Mouse (Mus musculus): ENCODE results near the gene Hist1h3g. TPM values are rescaled to one million over a fixed set of nuclear protein-coding genes. Genes with fewer than 3 reads are reported as not detected.
A peak's percentile ranks its signal among the peaks of the same experiment; 100 is the strongest.
"Not testable (repeated sequence)": the region's sequence is repeated elsewhere in the genome, so short reads cannot be mapped to it uniquely, and the experiment has no call there.

Hist1h3g gene
- total and polyA plus RNA-seq, 2 experiments from 2014 or later = 2.4 to 709 TPM

- H3K4me1 ChIP-seq (ENCODE audit: control insufficient read depth, insufficient read depth) = peaks cover 20% of the 10 kb centered on the region
- peak overlapping the region; percentile 100 for H3K27ac ChIP-seq (ENCODE audit: low read depth)
- H3K4me2 ChIP-seq (ENCODE audit: low read depth, low read length) = peak overlapping the region; percentile 79
- 23% methylated on average over 9 of the region's 9 CpGs for WGBS
- no peak for DNase-seq (ENCODE audit: low spot score)
- peak overlapping the region; percentile 87; the same call in 1 of the 2 replicates for H3K9ac ChIP-seq (replicated peaks; ENCODE audit: low read depth, low read length)
- no peak for ATAC-seq (ENCODE audit: insufficient read depth, low read depth)
- no peaks in the 10 kb centered on the region for H3K9me3 ChIP-seq (replicated peaks; ENCODE audit: control insufficient read depth, low read length)
- no peaks in the 10 kb centered on the region for H3K36me3 ChIP-seq (replicated peaks; ENCODE audit: control insufficient read depth, insufficient read depth, low read length)
- TF ChIP-seq CTCF (IDR thresholded peaks at IDR 0.05; ENCODE audit: low read depth) = no peak
- no peak for TF ChIP-seq EP300 (IDR thresholded peaks at IDR 0.05; ENCODE audit: low read depth)
- H3K27me3 ChIP-seq (ENCODE audit: control insufficient read depth, insufficient read depth, low read length) = no peaks in the 10 kb centered on the region
- peak overlapping the region; percentile 63 for H3K4me3 ChIP-seq (ENCODE audit: low read depth, low read length)
Measured at GRCm38 (mm10) chr13:23532262-23533075, 2.8 kb upstream of the Hist1h3g start.

GRCm38 (mm10) chr13:23533560-23534367 lies 1.5 kb upstream of the Hist1h3g start, which contains the start of gene Hist1h2af:
Hist1h2af (plus strand) TSS chr13:23533906.
- DNase-seq (ENCODE audit: low spot score) = peak; percentile 86

GRCm38 (mm10) chr13:23534368-23535131 lies 672 bp upstream of the Hist1h3g start:
- Histone ChIP-seq H3K4me1 (ENCODE audit: control insufficient read depth, insufficient read depth) (peaks cover 12% of the 10 kb centered on the region), H3K9ac (replicated peaks; ENCODE audit: low read depth, low read length) (peak overlapping the region; percentile 59; the same call in 1 of the 2 replicates), H3K9me3 (replicated peaks; ENCODE audit: control insufficient read depth, low read length) (no peaks in the 10 kb centered on the region), H3K27me3 (ENCODE audit: control insufficient read depth, insufficient read depth, low read length) (no peaks in the 10 kb centered on the region), H3K4me2 (ENCODE audit: low read depth, low read length) (peak overlapping the region; percentile 79), H3K36me3 (replicated peaks; ENCODE audit: control insufficient read depth, insufficient read depth, low read length) (no peaks in the 10 kb centered on the region), H3K4me3 (ENCODE audit: low read depth, low read length) (peak overlapping the region; percentile 60), H3K27ac (ENCODE audit: low read depth) (peak overlapping the region; percentile 100)
- 1% methylated on average over 15 of the region's 15 CpGs for WGBS
- ATAC-seq (ENCODE audit: insufficient read depth, low read depth) (no peak), DNase-seq (ENCODE audit: low spot score) (no peak)
- TF ChIP-seq EP300 (IDR thresholded peaks at IDR 0.05; ENCODE audit: low read depth) (no peak), CTCF (IDR thresholded peaks at IDR 0.05; ENCODE audit: low read depth) (no peak)

More at GRCm38 (mm10) chr13:23533560-23534367, 1.5 kb upstream of the Hist1h3g start, which contains the start of gene Hist1h2af:
- WGBS = under 1% methylated on average over 25 of the region's 53 CpGs
- Histone ChIP-seq H3K27ac (ENCODE audit: low read depth) (peak within 1 kb of the TSS; percentile 100), H3K4me1 (ENCODE audit: control insufficient read depth, insufficient read depth) (peaks cover 17% of the 10 kb centered on the region), H3K9ac (replicated peaks; ENCODE audit: low read depth, low read length) (peak within 1 kb of the TSS; percentile 59; the same call in 1 of the 2 replicates), H3K4me2 (ENCODE audit: low read depth, low read length) (peak within 1 kb of the TSS; percentile 79), H3K4me3 (ENCODE audit: low read depth, low read length) (peak within 1 kb of the TSS; percentile 60)
- peak; percentile 8; the same call in 1 of the 2 replicates for ATAC-seq (ENCODE audit: insufficient read depth, low read depth)
- H3K36me3 ChIP-seq (replicated peaks; ENCODE audit: control insufficient read depth, insufficient read depth, low read length); H3K9me3 ChIP-seq (replicated peaks; ENCODE audit: control insufficient read depth, low read length); H3K27me3 ChIP-seq (ENCODE audit: control insufficient read depth, insufficient read depth, low read length): not testable (repeated sequence)

GRCm38 (mm10) chr13:23536076-23536822 lies 1.0 kb downstream of the Hist1h3g start:
- WGBS = 20% methylated on average over 7 of the region's 7 CpGs
- peak overlapping the region; percentile 52; the same call in 1 of the 2 replicates for H3K9ac ChIP-seq (replicated peaks; ENCODE audit: low read depth, low read length)
- H3K4me2 ChIP-seq (ENCODE audit: low read depth, low read length) = peak overlapping the region; percentile 79
- peaks cover 12% of the 10 kb centered on the region for H3K4me1 ChIP-seq (ENCODE audit: control insufficient read depth, insufficient read depth)
- DNase-seq (ENCODE audit: low spot score) (no peak), ATAC-seq (ENCODE audit: insufficient read depth, low read depth) (no peak)
- H3K36me3 ChIP-seq (replicated peaks; ENCODE audit: control insufficient read depth, insufficient read depth, low read length) = no peaks in the 10 kb centered on the region
- no peaks in the 10 kb centered on the region for H3K9me3 ChIP-seq (replicated peaks; ENCODE audit: control insufficient read depth, low read length)
- H3K27me3 ChIP-seq (ENCODE audit: control insufficient read depth, insufficient read depth, low read length) = no peaks in the 10 kb centered on the region
- peak overlapping the region; percentile 60 for H3K4me3 ChIP-seq (ENCODE audit: low read depth, low read length)
- H3K27ac ChIP-seq (ENCODE audit: low read depth) = 0 out of 2 replicates have a peak overlapping the region, but pooled peaks have one; percentile 21
- TF ChIP-seq EP300 (IDR thresholded peaks at IDR 0.05; ENCODE audit: low read depth) (no peak), CTCF (IDR thresholded peaks at IDR 0.05; ENCODE audit: low read depth) (no peak)
